In genomic region chr5:105700070-105700851, GRCm38 (mm10) we compare ENCODE assay signal across 8 mouse cellular contexts. TPM values are rescaled to one million over a fixed set of nuclear protein-coding genes. Genes with fewer than 3 reads are reported as not detected.
DNase-seq lines count a peak whose midpoint lies in the region; ATAC-seq and TF ChIP-seq lines count a peak whose summit lies in the region.

No protein-coding gene starts in this region.

- H3K27me3 ChIP-seq in lung, postnatal 0 days (replicated peaks; ENCODE audit: insufficient read depth, low read length) = no peaks in the 10 kb centered on the region
- no peaks in the 10 kb centered on the region for H3K27me3 ChIP-seq in thymus, adult 2 months (ENCODE audit: control insufficient read depth, insufficient read depth, low read length)

- H3K36me3 ChIP-seq in lung, postnatal 0 days (ENCODE audit: insufficient read depth, low read length) = no peaks in the 10 kb centered on the region
- H3K36me3 ChIP-seq in thymus, adult 2 months (ENCODE audit: control insufficient read depth, insufficient read depth, low read length) = no peaks in the 10 kb centered on the region

- peak; percentile 63; the same call in 1 of the 2 replicates for TF ChIP-seq POLR2A in thymus, adult 2 months (IDR thresholded peaks at IDR 0.05; ENCODE audit: control insufficient read depth, extremely low read depth, insufficient read depth, low read length, poor library complexity)

- H3K4me2 ChIP-seq in lung, postnatal 0 days (replicated peaks; ENCODE audit: low read depth, low read length) = peak overlapping the region; percentile 97

- TF ChIP-seq EP300 in lung, postnatal 0 days (IDR thresholded peaks at IDR 0.05) = no peak

- no peak; the same call in 1 of the 2 replicates for TF ChIP-seq CTCF in lung, postnatal 0 days (IDR thresholded peaks at IDR 0.05)
- peak; percentile 54; the same call in 1 of the 2 replicates for TF ChIP-seq CTCF in thymus, adult 2 months (IDR thresholded peaks at IDR 0.05; ENCODE audit: borderline replicate concordance, control insufficient read depth, extremely low read depth, insufficient read depth, low read length, poor library complexity)

- H3K4me1 ChIP-seq in lung, postnatal 0 days (ENCODE audit: insufficient read depth, low read depth, low read length) = peaks cover 7% of the 10 kb centered on the region; the same call in 1 of the 2 replicates
- H3K4me1 ChIP-seq in thymus, adult 2 months (replicated peaks; ENCODE audit: control insufficient read depth, insufficient read depth, low read length) = peaks cover 20% of the 10 kb centered on the region

- H3K9ac ChIP-seq in lung, postnatal 0 days (replicated peaks; ENCODE audit: low read depth) = peak overlapping the region; percentile 93

- DNase-seq in MN1 (ENCODE audit: low spot score) = peak; percentile 74
- peak; percentile 68 for DNase-seq in cerebellum, adult 9-10 months
- DNase-seq in layer of hippocampus, postnatal 10 days (ENCODE audit: low spot score in 2 of 2) = peak; percentile 70 to 76
- peak; percentile 89 for DNase-seq in lung, postnatal 0 days (ENCODE audit: low spot score)
- DNase-seq in ovary, adult 18-20 months (ENCODE audit: low spot score) = peak; percentile 81
- DNase-seq in thymus, adult 2 months = peak; percentile 88

- no peaks in the 10 kb centered on the region for H3K9me3 ChIP-seq in lung, postnatal 0 days (ENCODE audit: low read length)

- peak; percentile 69 for ATAC-seq in frontal cortex, adult (ENCODE audit: low TSS enrichment)
- ATAC-seq in hematopoietic stem cell, adult 5-6 weeks (replicated peaks in 1 of 2; ENCODE audit: insufficient read depth in 1 of 2, low FRiP score in 2 of 2, low TSS enrichment in 1 of 2, low read depth in 1 of 2, poor library complexity in 2 of 2, severe bottlenecking in 2 of 2) = peak; percentile 64 to 68
- peak; percentile 75 for ATAC-seq in lung, postnatal 0 days

- peak overlapping the region; percentile 89 for H3K4me3 ChIP-seq in lung, postnatal 0 days (ENCODE audit: low read depth, low read length)
- peak overlapping the region; percentile 76 for H3K4me3 ChIP-seq in thymus, adult 2 months (ENCODE audit: control insufficient read depth, insufficient read depth, low read length)

- WGBS in lung, postnatal 0 days = under 1% methylated on average over 71 of the region's 101 CpGs
- under 1% methylated on average over 99 of the region's 101 CpGs for WGBS in thymus, adult 2 months

- peak overlapping the region; percentile 97 for H3K27ac ChIP-seq in lung, postnatal 0 days (ENCODE audit: low read length)
- H3K27ac ChIP-seq in thymus, adult 2 months (ENCODE audit: control insufficient read depth, insufficient read depth, low read length) = peak overlapping the region; percentile 38

RNA-seq across cellular contexts. Expression of gene Lrrc8d, which starts 0.5 kb away (rescaled TPM):
- total RNA-seq in hematopoietic stem cell, adult 5-6 weeks (2017) = 23.8 and 25.3 TPM in 2 replicates
- total RNA-seq in layer of hippocampus, postnatal 10 days (2021) = 10 to 100 TPM; 57.7 to 59.4 TPM
- polyA plus RNA-seq in lung, postnatal 0 days (2015; fragmentation: Nextera tagmentation; extraction: Ambion mirVana) = 20.5 and 23.2 TPM in 2 replicates
- polyA plus RNA-seq in thymus, adult 2 months (2012; rRNA removed) = 5.6 and 5.7 TPM in 2 replicates

Comparison
In these comparisons a context has a peak if more than half of its experiments do, and no peak if none do; other contexts are left out.
1. Peak in every context shown above with its lines: DNase-seq, ATAC-seq, H3K4me3 ChIP-seq and H3K27ac ChIP-seq.